Mouse (Mus musculus) thymus, adult 2 months (tissue): Measurements from ENCODE around the gene Usp37.

Experiments
- CTCF ChIP-seq: fragments of 200-500 bp; IDR thresholded peaks from 2 replicates; pipeline ENCODE4 v1.5.1; 2012; ENCODE audit warnings: mild to moderate bottlenecking, control low read depth, low read length, moderate library complexity, borderline replicate concordance; ENCODE audit not compliant: control insufficient read depth, poor library complexity, insufficient read depth; ENCODE audit errors: extremely low read depth
- POLR2A ChIP-seq: fragments of 200-500 bp; IDR thresholded peaks from 2 replicates; pipeline ENCODE4 v1.6.1; 2012; ENCODE audit warnings: mild to moderate bottlenecking, low read length, control low read depth, moderate library complexity; ENCODE audit not compliant: control insufficient read depth, poor library complexity, insufficient read depth; ENCODE audit errors: extremely low read depth

DNA sequence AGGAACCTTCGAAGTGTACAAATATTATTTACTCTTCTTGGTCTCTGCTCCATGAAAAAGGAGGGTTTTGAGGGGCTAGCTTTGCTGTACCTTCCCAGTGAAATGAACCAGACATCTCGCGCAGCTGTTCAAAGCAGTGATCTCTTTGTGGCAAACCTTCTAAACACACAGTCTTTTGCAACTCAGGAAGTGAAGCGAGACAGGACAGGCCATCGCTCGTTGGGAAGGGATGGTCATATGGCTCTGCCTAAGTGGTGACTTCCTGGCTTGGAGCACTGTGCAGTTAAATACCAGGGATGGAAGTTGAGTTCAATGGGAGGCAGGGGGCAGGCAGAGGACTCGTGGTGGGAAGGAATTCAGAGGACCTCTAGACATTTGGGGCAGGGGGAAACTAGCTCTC, 118.2 kb downstream of the Usp37 start:
- TF ChIP-seq CTCF (no peak), POLR2A (no peak)
